Mouse (Mus musculus) megakaryocyte, embryonic 14.5 days (primary cell): ENCODE results near the gene Srp68. TPM values are rescaled to one million over a fixed set of nuclear protein-coding genes. Genes with fewer than 3 reads are reported as not detected.
A peak's percentile ranks its signal among the peaks of the same experiment; 100 is the strongest.

Experiments
- H3K27me3 ChIP-seq: replicated peaks from 2 replicates; pipeline ENCODE3; 2012; ENCODE audit warnings: inconsistent platforms
- H3K36me3 ChIP-seq: replicated peaks from 2 replicates; pipeline ENCODE3; 2012; ENCODE audit warnings: low read length, inconsistent platforms, mixed read lengths
- H3K4me1 ChIP-seq: 2 replicates; pipeline ENCODE4 v1.6.1; 2012; ENCODE audit warnings: inconsistent platforms
- H3K4me3 ChIP-seq: replicated peaks from 2 replicates; pipeline ENCODE3; 2012; ENCODE audit warnings: moderate library complexity, mild to moderate bottlenecking, inconsistent platforms
- H3K9me3 ChIP-seq: 2 replicates; pipeline ENCODE4 v1.6.1; 2012; ENCODE audit warnings: inconsistent platforms
- FLI1 ChIP-seq: IDR thresholded peaks from 2 replicates; pipeline ENCODE4 v1.6.1; 2012; ENCODE audit warnings: low read length, inconsistent platforms, mixed read lengths
- GATA1 ChIP-seq: IDR thresholded peaks from 3 replicates; pipeline ENCODE4 v1.6.1; 2012; ENCODE audit warnings: mixed read lengths, low read length, inconsistent platforms, borderline replicate concordance
- polyA plus RNA-seq: library from polyadenylated mRNA; stranded (reverse); fragments of >175 nt; gene quantifications from 2 replicates; pipeline ENCODE4 v1.2.3, GENCODE M21; 2012; ENCODE audit warnings: low replicate concordance; ENCODE audit not compliant: insufficient read depth

Gene Srp68
- polyA plus RNA-seq, 1 experiment = 34.1 TPM

DNA sequence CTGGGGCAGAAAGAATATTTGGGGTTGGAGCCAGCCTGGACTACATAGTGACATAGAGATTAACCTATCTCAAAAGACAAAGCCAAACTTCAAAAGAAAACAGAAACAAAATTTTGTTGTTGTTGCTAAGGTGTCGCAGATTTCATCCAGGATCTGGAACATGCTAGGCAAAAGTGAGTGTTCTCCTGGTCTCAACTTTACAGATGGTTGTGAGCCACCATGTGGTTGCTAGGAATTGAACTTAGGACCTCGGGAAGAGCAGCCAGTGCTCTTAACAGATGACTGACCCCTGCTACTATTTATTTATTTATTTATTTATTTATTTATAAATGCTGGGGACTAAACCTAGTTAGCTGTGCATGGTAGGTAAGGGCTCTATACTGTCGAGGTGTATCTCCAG lies 77.7 kb downstream of the Srp68 start:
- H3K9me3 ChIP-seq = no peaks in the 10 kb centered on the region

GRCm38 (mm10) chr11:116195252-116195651 lies 78.8 kb downstream of the Srp68 start:
- no peaks in the 10 kb centered on the region for H3K9me3 ChIP-seq
- H3K27me3 ChIP-seq = no peaks in the 10 kb centered on the region
- TF ChIP-seq FLI1 (no peak), GATA1 (no peak)
- H3K36me3 ChIP-seq = peaks cover 33% of the 10 kb centered on the region
- peak overlapping the region; percentile 89 for H3K4me3 ChIP-seq
- H3K4me1 ChIP-seq = peaks cover 72% of the 10 kb centered on the region

More for the DNA sequence above, 77.7 kb downstream of the Srp68 start:
- no peaks in the 10 kb centered on the region for H3K27me3 ChIP-seq
- H3K36me3 ChIP-seq = peaks cover 30% of the 10 kb centered on the region
- TF ChIP-seq FLI1 (no peak), GATA1 (no peak)
- peaks cover 70% of the 10 kb centered on the region for H3K4me1 ChIP-seq
- no peak overlapping the region for H3K4me3 ChIP-seq

Other genes with a start within 250 kb of the Srp68 start
- 819 and 908 TPM in 2 replicates for gene H3f3b, start 246.3 kb downstream of the Srp68 start, polyA plus RNA-seq
- gene Unk, start 243.9 kb downstream of the Srp68 start, polyA plus RNA-seq = 18.8 and 53.4 TPM in 2 replicates
- gene Unc13d, start 196.3 kb downstream of the Srp68 start, polyA plus RNA-seq = 221 and 384 TPM in 2 replicates
- gene Wbp2, start 187.2 kb downstream of the Srp68 start, polyA plus RNA-seq = 842 and 1,717 TPM in 2 replicates
- gene Trim47, start 147.0 kb downstream of the Srp68 start, polyA plus RNA-seq = 6.9 and 23.5 TPM in 2 replicates
- gene Trim65, start 143.1 kb downstream of the Srp68 start, polyA plus RNA-seq = 3.0 and 9.5 TPM in 2 replicates
- gene Mrpl38, start 135.3 kb downstream of the Srp68 start, polyA plus RNA-seq = 25.4 and 80.4 TPM in 2 replicates
- 33.9 and 37.8 TPM in 2 replicates for gene Fbf1, start 106.1 kb downstream of the Srp68 start, polyA plus RNA-seq
- 181 and 219 TPM in 2 replicates for gene Ten1, start 75.4 kb downstream of the Srp68 start, polyA plus RNA-seq
- 1.7 and 3.3 TPM in 2 replicates for gene Acox1, start 75.2 kb downstream of the Srp68 start, polyA plus RNA-seq
- 0.34 TPM in 1 of 2 replicates, not detected in the other for gene Evpl, start 36.1 kb downstream of the Srp68 start, polyA plus RNA-seq
- gene Galr2, start 6.7 kb upstream of the Srp68 start, polyA plus RNA-seq = not detected in 2 replicates
- gene Exoc7, start 33.0 kb upstream of the Srp68 start, polyA plus RNA-seq = 2.7 and 6.7 TPM in 2 replicates
- gene Foxj1, start 61.2 kb upstream of the Srp68 start, polyA plus RNA-seq = 0.12 and 0.84 TPM in 2 replicates
- gene Rnf157, start 138.8 kb upstream of the Srp68 start, polyA plus RNA-seq = 1.2 and 1.8 TPM in 2 replicates
- gene Ubald2, start 159.9 kb upstream of the Srp68 start, polyA plus RNA-seq = 443 and 805 TPM in 2 replicates
- not detected in 2 replicates for gene Qrich2, start 192.0 kb upstream of the Srp68 start, polyA plus RNA-seq
- 18.2 and 20.3 TPM in 2 replicates for gene Prpsap1, start 220.0 kb upstream of the Srp68 start, polyA plus RNA-seq